Mouse (Mus musculus) brain, embryonic 14.5 days (tissue): ENCODE measurements around the gene Flrt1. TPM values are rescaled to one million over a fixed set of nuclear protein-coding genes. Genes with fewer than 3 reads are reported as not detected.

Experiments
- DNase-seq: peaks from one replicate; pipeline ENCODE4 v3.0.0-alpha.2; 2011; ENCODE audit warnings: low read depth
- CTCF ChIP-seq: fragments of 200-500 bp; IDR thresholded peaks from 2 replicates; pipeline ENCODE4 v1.5.1; 2012; ENCODE audit warnings: inconsistent platforms, mild to moderate bottlenecking, moderate library complexity, borderline replicate concordance; ENCODE audit not compliant: insufficient read depth, insufficient read length; ENCODE audit errors: extremely low read depth
- POLR2A ChIP-seq: fragments of 200-500 bp; IDR thresholded peaks from 2 replicates; pipeline ENCODE4 v1.6.1; 2012; ENCODE audit warnings: mild to moderate bottlenecking, inconsistent platforms, borderline replicate concordance; ENCODE audit not compliant: poor library complexity, insufficient read depth, insufficient read length, severe bottlenecking; ENCODE audit errors: extremely low read depth
- polyA plus RNA-seq: library from polyadenylated mRNA; depleted of rRNA; stranded (reverse); fragments of >200 nt; gene quantifications from 2 replicates; pipeline ENCODE4 v1.2.3, GENCODE M21; 2012

The Flrt1 gene
- polyA plus RNA-seq, 1 experiment: 4.3 TPM

GRCm38 (mm10) chr19:7111710-7112109 is 6.2 kb upstream of the Flrt1 start:
- no peak for TF ChIP-seq POLR2A
- no peak for TF ChIP-seq CTCF
- DNase-seq: no peak

GRCm38 (mm10) chr19:7111309-7111708 is 5.8 kb upstream of the Flrt1 start:
- TF ChIP-seq POLR2A: no peak
- TF ChIP-seq CTCF: no peak
- DNase-seq: no peak

GRCm38 (mm10) chr19:7110875-7111274 is 5.3 kb upstream of the Flrt1 start:
- DNase-seq: peak; percentile 67
- TF ChIP-seq CTCF: no peak

GRCm38 (mm10) chr19:7110097-7110496 is 4.6 kb upstream of the Flrt1 start:
- TF ChIP-seq CTCF (no peak), POLR2A (no peak)
- DNase-seq: no peak

- peak; percentile 66 for DNase-seq
These were observed 2.8 kb upstream of the Flrt1 start for GRCm38 (mm10) chr19:7108114-7108905.

GRCm38 (mm10) chr19:7107174-7107573 is 1.6 kb upstream of the Flrt1 start:
- no peak for DNase-seq
- no peak for TF ChIP-seq CTCF
- TF ChIP-seq POLR2A: no peak

More at GRCm38 (mm10) chr19:7108114-7108905, 2.8 kb upstream of the Flrt1 start:
- no peak for TF ChIP-seq POLR2A
- peak; percentile 57 for TF ChIP-seq CTCF

- DNase-seq: no peak
- TF ChIP-seq CTCF: no peak
- no peak for TF ChIP-seq POLR2A
These were observed 1.0 kb upstream of the Flrt1 start for GRCm38 (mm10) chr19:7106566-7106965.

- peak; percentile 74 for DNase-seq
- TF ChIP-seq CTCF (peak; percentile 39; the same call in 1 of the 2 replicates), POLR2A (no peak)
These were observed 1.5 kb downstream of the Flrt1 start for GRCm38 (mm10) chr19:7103993-7104401.

GRCm38 (mm10) chr19:7103349-7103992 is 2.1 kb downstream of the Flrt1 start:
- no peak for DNase-seq
- TF ChIP-seq CTCF (no peak), POLR2A (no peak)

GRCm38 (mm10) chr19:7102039-7102438 is 3.5 kb downstream of the Flrt1 start:
- peak; percentile 64 for DNase-seq
- TF ChIP-seq POLR2A: no peak
- no peak for TF ChIP-seq CTCF

GRCm38 (mm10) chr19:7099620-7100155 is 5.8 kb downstream of the Flrt1 start:
- TF ChIP-seq POLR2A: no peak
- no peak for TF ChIP-seq CTCF
- no peak for DNase-seq

GRCm38 (mm10) chr19:7092756-7093155 is 12.8 kb downstream of the Flrt1 start:
- no peak for DNase-seq
- TF ChIP-seq POLR2A (no peak), CTCF (no peak)

- TF ChIP-seq CTCF: no peak
- no peak for TF ChIP-seq POLR2A
- peak; percentile 74 for DNase-seq
These were observed 14.0 kb downstream of the Flrt1 start for GRCm38 (mm10) chr19:7091448-7092050.
